Mouse (Mus musculus): Measurements from ENCODE around the gene Fam162a.

DNA sequence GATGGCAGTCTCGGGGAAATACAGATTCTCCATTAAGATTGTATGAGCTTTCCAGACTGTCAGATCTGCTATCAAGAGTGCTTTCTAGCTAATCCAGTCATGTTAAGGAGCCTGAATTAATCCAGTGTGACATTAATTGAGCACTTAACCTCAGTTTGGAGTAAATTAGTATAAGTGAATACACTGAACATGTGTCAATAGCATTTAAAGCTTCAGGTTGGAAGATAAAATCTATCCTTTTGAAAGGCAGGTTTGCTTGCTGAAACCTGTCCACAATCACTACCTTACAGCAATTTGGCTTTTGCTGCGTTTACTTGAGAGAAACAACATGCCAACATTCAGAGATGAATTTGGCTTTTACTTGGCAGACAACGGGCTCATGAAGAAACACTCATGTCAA is 22.7 kb upstream of the Fam162a start:
- no peak for TF ChIP-seq ZNF384 (IDR thresholded peaks at IDR 0.05; ENCODE audit: low read depth, low read length)
- no peak for TF ChIP-seq MAFK (IDR thresholded peaks at IDR 0.05; ENCODE audit: insufficient read depth, low read depth, low read length)
- no peak for TF ChIP-seq CHD2 (IDR thresholded peaks at IDR 0.05; ENCODE audit: low read depth, low read length)
- TF ChIP-seq HCFC1 (IDR thresholded peaks at IDR 0.05; ENCODE audit: borderline replicate concordance, insufficient read depth, low read length): no peak

All from ES-E14 (cell line).